Mouse (Mus musculus) liver, embryonic 14.5 days (tissue): ENCODE measurements around the gene Cd59a.
"Not testable (repeated sequence)": the region's sequence is repeated elsewhere in the genome, so short reads cannot be mapped to it uniquely, and the experiment has no call there.

Experiments
- CTCF ChIP-seq: IDR thresholded peaks from 2 replicates; pipeline ENCODE4 v1.5.1; 2016; ENCODE audit warnings: antibody characterized with exemption, low read depth, control low read depth
- EP300 ChIP-seq: IDR thresholded peaks from 2 replicates; pipeline ENCODE4 v1.6.1; 2016; ENCODE audit warnings: antibody characterized with exemption, low read depth

DNA sequence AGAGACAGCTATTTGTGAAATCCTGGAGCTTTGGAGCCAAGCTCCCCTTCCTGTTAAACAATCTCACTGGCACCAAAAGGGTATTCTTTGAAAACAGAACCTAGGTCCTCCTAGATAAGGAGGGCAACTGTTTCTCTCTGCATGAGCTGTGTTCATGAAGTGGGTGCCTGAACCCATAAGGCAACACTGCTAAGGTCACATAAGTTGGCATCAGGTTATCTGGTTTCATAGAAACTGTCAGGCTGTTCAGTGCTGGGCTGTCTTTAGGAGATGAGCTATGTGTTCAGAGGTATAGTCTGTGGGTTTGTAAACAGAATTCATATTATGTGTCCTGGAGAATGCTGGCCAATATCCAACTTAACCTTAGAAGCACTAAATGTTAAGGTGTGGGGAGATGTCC is 21.6 kb downstream of the Cd59a start:
- not testable (repeated sequence) for TF ChIP-seq CTCF, EP300
